ENCODE assay signal across 8 mouse cellular contexts in the genomic region with DNA sequence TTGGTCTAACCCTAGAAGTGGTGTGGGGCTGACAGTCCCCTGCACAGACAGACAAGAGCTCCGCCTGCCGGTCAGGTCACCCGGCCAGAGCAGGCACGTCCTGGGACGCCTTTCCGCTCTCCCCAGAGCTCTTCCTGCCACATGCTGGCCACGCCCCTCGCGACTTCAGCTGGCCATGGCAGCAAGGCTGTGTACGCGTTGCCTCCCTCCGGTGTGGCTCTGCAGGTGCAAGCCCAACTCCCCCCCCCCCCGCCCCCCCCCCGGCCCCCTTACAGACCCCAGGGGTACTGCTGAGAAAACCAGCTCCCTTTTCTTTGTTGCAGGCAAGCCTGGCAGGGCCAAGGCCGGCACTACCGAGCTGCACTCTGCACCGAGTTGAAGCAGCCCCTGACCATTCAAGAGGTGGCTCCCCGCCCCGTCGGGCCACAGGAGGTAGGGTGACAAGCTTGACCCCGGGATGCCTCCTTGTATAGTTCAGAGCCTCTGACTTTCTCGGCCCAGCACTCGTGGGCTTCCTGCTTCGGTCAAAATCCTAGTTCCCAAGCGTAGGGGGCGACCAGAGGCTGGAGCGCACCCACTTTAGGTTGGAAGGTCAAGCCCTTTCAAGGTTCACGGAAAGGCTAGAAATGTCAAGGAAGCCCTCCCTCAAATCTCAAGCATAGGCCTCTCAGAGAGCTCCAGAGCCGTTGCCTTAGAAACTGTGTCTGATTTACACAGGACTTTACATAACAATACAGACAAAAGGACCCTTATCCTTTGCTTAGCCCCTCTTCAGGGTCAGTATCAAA. TPM values are rescaled to one million over a fixed set of nuclear protein-coding genes. Genes with fewer than 3 reads are reported as not detected.
DNase-seq lines count a peak whose midpoint lies in the region; ATAC-seq lines count a peak whose summit lies in the region.

Cryzl2 (plus strand) TSS at position 157 of the 788 bp plus-strand sequence.

- H3K4me2 ChIP-seq in forebrain, embryonic 15.5 days (replicated peaks): peak within 1 kb of the TSS; percentile 45

- ATAC-seq in forebrain, embryonic 15.5 days (replicated peaks): peak; percentile 85

- no peaks in the 10 kb centered on the region for H3K9me3 ChIP-seq in forebrain, embryonic 15.5 days
- no peaks in the 10 kb centered on the region for H3K9me3 ChIP-seq in limb, embryonic 10.5 days (replicated peaks)

- H3K9ac ChIP-seq in forebrain, embryonic 15.5 days (replicated peaks): peak within 1 kb of the TSS; percentile 33; the same call in 1 of the 2 replicates

- no peaks in the 10 kb centered on the region for H3K27me3 ChIP-seq in forebrain, embryonic 15.5 days
- H3K27me3 ChIP-seq in limb, embryonic 10.5 days (ENCODE audit: low read depth, poor library complexity, severe bottlenecking): no peaks in the 10 kb centered on the region

- peak; percentile 91 for DNase-seq in R1 (ENCODE audit: low read depth, low spot score)
- peak; percentile 91 for DNase-seq in heart, postnatal 4 days
- DNase-seq in limb, embryonic 10.5 days (ENCODE audit: low spot score): peak; percentile 88
- peak; percentile 84 for DNase-seq in mesoderm, embryonic 11.5 days (ENCODE audit: low read depth, low spot score)
- peak; percentile 66 to 77 for DNase-seq in spleen, adult 18-20 months
- no peak for DNase-seq in MN1 (ENCODE audit: low spot score)

- H3K4me3 ChIP-seq in brown adipose tissue, adult 24 weeks (ENCODE audit: insufficient read depth, low read depth, low read length): peak within 1 kb of the TSS; percentile 53
- peak within 1 kb of the TSS; percentile 27 for H3K4me3 ChIP-seq in forebrain, embryonic 15.5 days
- H3K4me3 ChIP-seq in limb, embryonic 10.5 days: peak within 1 kb of the TSS; percentile 57

- H3K4me1 ChIP-seq in brown adipose tissue, adult 24 weeks (ENCODE audit: control insufficient read depth, insufficient read depth, insufficient read length, low read length): 0 out of 2 replicates have a peak, but pooled peaks cover 5% of the 10 kb centered on the region
- H3K4me1 ChIP-seq in forebrain, embryonic 15.5 days: peaks cover 11% of the 10 kb centered on the region
- H3K4me1 ChIP-seq in limb, embryonic 10.5 days: peaks cover 10% of the 10 kb centered on the region

- 4% methylated on average over 27 of the region's 29 CpGs for WGBS in forebrain, embryonic 15.5 days
- 9% methylated on average over 27 of the region's 29 CpGs for WGBS in limb, embryonic 10.5 days

- no peaks in the 10 kb centered on the region for H3K36me3 ChIP-seq in forebrain, embryonic 15.5 days
- H3K36me3 ChIP-seq in limb, embryonic 10.5 days: no peaks in the 10 kb centered on the region

- no peak within 1 kb of the TSS; the same call in 1 of the 2 replicates for H3K27ac ChIP-seq in brown adipose tissue, adult 24 weeks (replicated peaks; ENCODE audit: low read depth, low read length)
- H3K27ac ChIP-seq in forebrain, embryonic 15.5 days (replicated peaks): no peak within 1 kb of the TSS
- peak within 1 kb of the TSS; percentile 85 for H3K27ac ChIP-seq in limb, embryonic 10.5 days

RNA-seq across cellular contexts. Expression of gene Cryzl2, which starts in this region (rescaled TPM):
- polyA plus RNA-seq in brown adipose tissue, adult 24 weeks (2012; ENCODE audit: insufficient read depth, insufficient read length, missing spikeins): 21.4 and 26.2 TPM in 2 replicates
- 5.2 and 6.4 TPM in 2 replicates for polyA plus RNA-seq in forebrain, embryonic 15.5 days (2015; fragmentation: Nextera tagmentation; extraction: Ambion mirVana)
- total RNA-seq in heart, postnatal 4 days (2021): 10 to 100 TPM; 20.1 to 22.8 TPM
- 4.6 and 7.6 TPM in 2 replicates for polyA plus RNA-seq in limb, embryonic 10.5 days (2016; fragmentation: Nextera tagmentation; extraction: Ambion mirVana)
